Mouse (Mus musculus) hindbrain, postnatal 0 days (tissue): ENCODE measurements around the gene Hyal1. TPM values are rescaled to one million over a fixed set of nuclear protein-coding genes. Genes with fewer than 3 reads are reported as not detected.
A peak's percentile ranks its signal among the peaks of the same experiment; 100 is the strongest.

Experiments
- ATAC-seq: fragments of 200-750 bp; cut with Nextera tagmentation; 2 replicates; pipeline ENCODE4 v1.8.0; 2017; ENCODE audit warnings: mild to moderate bottlenecking, moderate TSS enrichment, moderate library complexity
- DNase-seq: peaks from one replicate; pipeline ENCODE4 v3.0.0-alpha.2; 2015; ENCODE audit warnings: low spot score
- H3K27ac ChIP-seq: fragments of 300-500 bp; sonication (generic); 2 replicates; pipeline ENCODE4 v1.5.1; 2014; ENCODE audit warnings: mild to moderate bottlenecking
- H3K27me3 ChIP-seq: fragments of 300-500 bp; sonication (generic); 2 replicates; pipeline ENCODE4 v1.6.1; 2014; ENCODE audit warnings: low read length, mixed read lengths; ENCODE audit not compliant: insufficient read depth
- H3K36me3 ChIP-seq: fragments of 300-500 bp; sonication (generic); 2 replicates; pipeline ENCODE4 v1.6.1; 2014; ENCODE audit warnings: low read length, mixed read lengths; ENCODE audit not compliant: insufficient read depth
- H3K4me1 ChIP-seq: fragments of 300-500 bp; sonication (generic); 2 replicates; pipeline ENCODE4 v1.6.1; 2014; ENCODE audit warnings: antibody characterized with exemption, low read length, mixed read lengths; ENCODE audit not compliant: insufficient read depth
- H3K4me2 ChIP-seq: fragments of 300-500 bp; sonication (generic); 2 replicates; pipeline ENCODE4 v1.6.1; 2014; ENCODE audit warnings: low read depth, mild to moderate bottlenecking, low read length, moderate library complexity, mixed read lengths
- H3K4me3 ChIP-seq: fragments of 300-500 bp; sonication (generic); 2 replicates; pipeline ENCODE4 v1.5.1; 2014; ENCODE audit warnings: low read length
- H3K9ac ChIP-seq: fragments of 300-500 bp; sonication (generic); replicated peaks from 2 replicates; pipeline ENCODE4 v1.6.1; 2014; ENCODE audit warnings: mild to moderate bottlenecking, low read length, moderate library complexity, mixed read lengths
- H3K9me3 ChIP-seq: fragments of 300-500 bp; sonication (generic); 2 replicates; pipeline ENCODE4 v1.6.1; 2016; ENCODE audit warnings: low read length, mixed read lengths
- CTCF ChIP-seq: IDR thresholded peaks from 2 replicates; pipeline ENCODE4 v1.5.1; 2016; ENCODE audit warnings: antibody characterized with exemption, control low read depth, low read depth
- WGBS: fragments of 180-500 bp; shearing (Covaris S2); extraction: QIAGEN DNeasy Blood & Tissue Kit; methylation state at CpG from one replicate; pipeline ENCODE4 v1.1.7; 2014; 5-methylcytosine and 5-hydroxymethylcytosine counted together
- polyA plus RNA-seq: library from polyadenylated mRNA; unstranded; fragments of >200 nt; fragmentation: Nextera tagmentation; extraction: Ambion mirVana; gene quantifications from 2 replicates; pipeline ENCODE4 v1.2.1, GENCODE M21; 2015
- total RNA-seq: library from RNA; depleted of rRNA; stranded (reverse); fragments of >200 nt; gene quantifications from 2 replicates; pipeline ENCODE4 v1.2.3, GENCODE M21; 2014

Hyal1 gene
- total and polyA plus RNA-seq, 2 experiments from 2014 or later = 3.3 to 7.7 TPM

DNA sequence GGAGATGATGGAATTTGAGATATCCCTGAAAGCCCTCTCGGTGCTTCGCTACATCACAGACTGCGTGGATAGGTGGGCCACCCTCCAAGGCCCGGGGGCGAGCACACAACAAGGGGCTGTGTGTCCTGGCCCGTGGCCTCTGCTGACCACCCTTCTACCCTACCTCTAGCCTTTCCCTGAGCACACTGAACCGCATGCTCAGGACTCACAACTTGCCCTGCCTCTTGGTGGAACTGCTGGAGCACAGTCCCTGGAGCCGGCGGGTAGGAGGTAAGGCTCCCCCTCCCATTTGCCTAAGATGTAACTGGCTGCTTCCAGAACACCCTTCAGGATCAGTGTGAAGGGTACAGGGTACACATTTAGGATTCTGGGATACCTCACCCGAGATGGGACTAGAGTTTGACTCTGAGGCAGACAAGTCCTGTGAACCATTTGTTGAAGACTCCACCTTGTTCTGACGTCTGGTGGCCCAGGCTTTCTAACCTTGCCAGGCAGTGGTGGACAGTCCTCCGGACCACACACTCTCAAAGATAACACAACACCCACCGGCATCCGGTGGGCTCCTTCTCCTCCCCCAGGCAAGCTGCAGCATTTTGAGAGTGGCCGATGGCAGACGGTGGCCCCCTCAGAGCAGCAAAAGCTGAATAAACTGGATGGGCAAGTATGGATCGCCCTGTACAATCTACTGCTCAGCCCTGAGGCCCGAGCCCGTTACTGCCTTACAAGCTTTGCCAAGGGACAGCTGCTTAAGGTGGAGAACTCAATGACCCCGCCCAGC, 27.2 kb upstream of the Hyal1 start:
- Histone ChIP-seq H3K27me3 (0 out of 2 replicates have a peak, but pooled peaks cover 7% of the 10 kb centered on the region), H3K36me3 (no peaks in the 10 kb centered on the region; the same call in 1 of the 2 replicates), H3K4me3 (no peak overlapping the region), H3K27ac (no peak overlapping the region), H3K9ac (no peak overlapping the region), H3K4me2 (no peak overlapping the region), H3K9me3 (no peaks in the 10 kb centered on the region), H3K4me1 (peaks cover 30% of the 10 kb centered on the region)
- ATAC-seq (no peak), DNase-seq (no peak)
- WGBS = 85% methylated on average over 20 of the region's 20 CpGs
- no peak for TF ChIP-seq CTCF

DNA sequence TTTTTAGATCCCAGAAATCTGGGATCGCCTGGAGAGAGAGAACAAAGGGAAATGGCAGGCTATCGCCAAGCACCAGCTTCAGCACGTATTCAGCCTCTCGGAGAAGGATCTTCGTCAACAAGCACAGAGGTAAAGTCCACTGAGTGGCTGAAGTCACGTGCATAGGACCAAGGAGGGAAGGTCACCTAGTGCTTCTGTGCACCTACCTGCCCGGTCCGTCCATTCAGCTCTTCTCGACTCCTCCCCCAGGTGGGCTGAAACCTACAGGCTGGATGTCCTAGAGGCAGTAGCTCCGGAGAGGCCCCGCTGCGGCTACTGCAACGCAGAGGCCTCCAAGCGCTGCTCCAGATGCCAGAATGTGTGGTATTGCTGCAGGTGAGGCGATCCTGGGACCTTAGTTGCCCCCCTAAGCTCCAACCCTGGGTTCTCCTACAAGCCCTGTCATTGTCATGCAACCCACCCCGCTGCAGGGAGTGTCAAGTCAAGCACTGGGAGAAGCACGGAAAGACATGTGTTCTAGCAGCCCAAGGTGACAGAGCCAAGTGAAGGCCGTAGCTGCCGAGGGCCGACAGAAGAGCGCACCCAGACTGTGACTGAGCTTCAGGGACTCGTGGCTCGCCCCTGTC, 26.1 kb upstream of the Hyal1 start:
- TF ChIP-seq CTCF = no peak
- Histone ChIP-seq H3K4me1 (peaks cover 31% of the 10 kb centered on the region), H3K4me2 (peak overlapping the region; percentile 58), H3K27ac (no peak overlapping the region), H3K27me3 (0 out of 2 replicates have a peak, but pooled peaks cover 7% of the 10 kb centered on the region), H3K9me3 (no peaks in the 10 kb centered on the region), H3K9ac (no peak overlapping the region), H3K36me3 (no peaks in the 10 kb centered on the region), H3K4me3 (0 out of 2 replicates have a peak overlapping the region, but pooled peaks have one; percentile 29)
- DNase-seq (no peak), ATAC-seq (no peak)
- WGBS = 42% methylated on average over 22 of the region's 23 CpGs

DNA sequence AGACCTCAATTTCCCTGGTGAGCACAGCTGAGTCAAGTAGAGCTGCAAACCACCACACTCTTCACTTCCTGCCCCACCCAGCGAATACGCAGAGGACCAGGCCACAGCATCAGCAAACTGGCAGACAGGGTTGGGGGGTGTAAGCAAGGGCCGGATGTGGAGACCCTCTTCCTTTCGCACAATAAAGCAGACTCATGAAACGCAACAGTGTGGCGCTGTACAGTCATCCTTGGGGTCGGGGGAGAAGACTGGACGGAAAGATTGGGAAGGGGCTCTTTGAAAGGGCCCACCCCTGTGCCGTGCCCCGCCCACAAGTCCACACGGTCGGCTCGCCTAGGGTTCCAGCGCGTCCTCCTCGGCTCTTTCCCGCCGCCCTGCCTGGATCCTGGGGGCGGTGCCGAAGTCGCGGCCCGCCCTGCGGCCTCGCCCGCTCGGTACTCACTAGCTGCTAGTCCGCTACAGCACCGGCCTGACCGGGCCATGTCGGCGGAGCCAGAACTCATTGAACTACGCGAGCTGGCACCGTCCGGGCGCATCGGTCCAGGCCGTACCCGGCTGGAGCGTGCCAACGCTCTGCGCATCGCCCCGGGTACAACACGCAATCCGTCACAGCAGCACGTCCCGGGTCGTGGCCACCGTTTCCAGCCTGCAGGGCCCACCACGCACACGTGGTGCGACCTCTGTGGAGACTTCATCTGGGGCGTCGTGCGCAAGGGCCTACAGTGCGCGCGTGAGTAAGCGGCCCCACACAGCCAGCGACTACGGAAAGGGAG, 25.4 kb upstream of the Hyal1 start, which contains the start of gene Rassf1:
TSS of gene Rassf1 (plus strand) at position 439 of the 773 bp plus-strand sequence.
- DNase-seq (peak; percentile 39), ATAC-seq (no peak)
- Histone ChIP-seq H3K9me3 (no peaks in the 10 kb centered on the region), H3K4me3 (peak within 1 kb of the TSS; percentile 29), H3K27ac (peak within 1 kb of the TSS; percentile 23; the same call in 1 of the 2 replicates), H3K9ac (peak within 1 kb of the TSS; percentile 31), H3K36me3 (no peaks in the 10 kb centered on the region), H3K27me3 (0 out of 2 replicates have a peak, but pooled peaks cover 7% of the 10 kb centered on the region), H3K4me1 (peaks cover 38% of the 10 kb centered on the region), H3K4me2 (peak within 1 kb of the TSS; percentile 58)
- no peak; the same call in 1 of the 2 replicates for TF ChIP-seq CTCF
- WGBS = 5% methylated on average over 63 of the region's 63 CpGs

DNA sequence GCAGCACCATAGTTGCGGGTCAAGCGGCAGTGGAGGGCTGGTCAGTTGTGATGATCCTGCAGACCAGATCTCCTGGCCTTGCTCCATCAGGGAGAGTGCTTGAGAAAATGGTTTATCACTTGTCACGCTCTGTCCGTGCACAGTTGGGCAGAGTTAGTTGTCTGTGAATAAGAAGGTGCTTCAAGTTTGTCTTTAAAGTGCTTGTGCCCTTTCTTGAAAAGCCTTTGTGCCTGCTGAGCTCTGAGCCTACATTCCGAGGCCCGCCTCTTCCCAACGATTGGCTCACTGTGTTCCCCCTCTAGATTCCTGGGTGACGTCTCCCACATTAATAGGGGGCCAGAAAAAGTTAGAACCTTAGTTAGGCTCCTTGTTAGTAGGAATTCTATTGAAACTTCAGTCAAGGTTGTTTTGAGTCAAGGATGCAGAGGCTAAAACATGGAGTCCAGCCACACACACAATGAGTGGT, 24.8 kb upstream of the Hyal1 start:
- Histone ChIP-seq H3K27ac (peak overlapping the region; percentile 23; the same call in 1 of the 2 replicates), H3K36me3 (peaks cover under 1% of the 10 kb centered on the region; the same call in 1 of the 2 replicates), H3K9me3 (no peaks in the 10 kb centered on the region), H3K4me2 (peak overlapping the region; percentile 58), H3K4me3 (peak overlapping the region; percentile 29), H3K4me1 (peaks cover 40% of the 10 kb centered on the region), H3K27me3 (0 out of 2 replicates have a peak, but pooled peaks cover 7% of the 10 kb centered on the region), H3K9ac (peak overlapping the region; percentile 31)
- DNase-seq (no peak), ATAC-seq (no peak)
- no peak for TF ChIP-seq CTCF
- WGBS = 19% methylated on average over 8 of the region's 8 CpGs

DNA sequence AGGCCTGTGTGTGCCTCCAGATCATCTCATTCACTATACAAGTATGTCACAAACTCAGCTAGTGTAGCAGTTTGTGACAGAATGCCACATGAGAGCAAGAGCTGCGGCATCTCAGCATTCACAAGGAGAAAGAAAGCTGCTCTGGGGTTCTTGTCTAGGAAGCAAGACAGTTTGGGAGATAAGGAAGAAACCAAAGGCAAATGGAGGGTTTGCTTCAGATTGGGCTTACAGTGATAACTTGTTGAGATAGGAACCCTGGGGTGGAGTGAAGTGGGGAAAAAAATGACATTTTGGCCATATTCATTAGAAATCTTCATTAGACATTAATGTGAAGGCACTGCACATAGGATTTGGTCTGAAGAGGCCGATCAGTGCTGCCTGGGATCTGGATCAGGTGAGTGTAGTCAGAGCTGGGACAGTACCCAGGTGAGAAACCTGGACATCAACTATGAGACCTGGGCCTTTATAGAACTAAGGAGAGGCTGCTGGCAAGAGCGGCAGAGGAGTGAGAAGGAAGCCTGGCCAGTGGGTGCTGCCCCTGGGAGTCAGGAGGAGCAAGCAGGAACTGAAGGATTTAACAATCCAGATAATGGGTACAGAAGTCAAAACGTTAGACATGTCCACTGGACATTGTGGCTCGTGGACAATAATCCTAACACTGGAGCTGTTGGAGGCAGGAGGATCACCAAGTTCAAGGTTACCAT, 23.9 kb upstream of the Hyal1 start:
- no peak overlapping the region for H3K9ac ChIP-seq

More for the DNA sequence above, 23.9 kb upstream of the Hyal1 start:
- 86% methylated on average over 5 of the region's 5 CpGs for WGBS
- H3K9me3 ChIP-seq = no peaks in the 10 kb centered on the region
- 0 out of 2 replicates have a peak, but pooled peaks cover 7% of the 10 kb centered on the region for H3K27me3 ChIP-seq
- H3K36me3 ChIP-seq = peaks cover 9% of the 10 kb centered on the region
- no peak overlapping the region for H3K4me3 ChIP-seq
- no peak for TF ChIP-seq CTCF
- no peak overlapping the region; the same call in 1 of the 2 replicates for H3K4me2 ChIP-seq
- no peak overlapping the region for H3K27ac ChIP-seq
- DNase-seq = no peak
- no peak for ATAC-seq
- H3K4me1 ChIP-seq = peaks cover 31% of the 10 kb centered on the region
